In genomic region chr5:68318979-68319378, GRCm38 (mm10) we compare ENCODE assay signal across 21 mouse cellular contexts.
DNase-seq lines count a peak whose midpoint lies in the region; ATAC-seq and TF ChIP-seq lines count a peak whose summit lies in the region.
"Had no signal": no experiment of that assay in that cellular context is flagged by ENCODE, and none has a peak within 500 bp of the region (broad histone marks: within the 10 kb centered on the region; RNA-seq: fewer than 3 reads in every experiment).

No protein-coding gene starts in this region.

- no peak for TF ChIP-seq EP300 in lung, postnatal 0 days (IDR thresholded peaks at IDR 0.05)

- no peaks in the 10 kb centered on the region for H3K9me3 ChIP-seq in lung, embryonic 14.5 days (ENCODE audit: low read depth, low read length)
- H3K9me3 ChIP-seq in lung, embryonic 15.5 days = no peaks in the 10 kb centered on the region
- no peaks in the 10 kb centered on the region for H3K9me3 ChIP-seq in lung, postnatal 0 days (ENCODE audit: low read length)
- no peaks in the 10 kb centered on the region for H3K9me3 ChIP-seq in lung, embryonic 16.5 days (ENCODE audit: control insufficient read depth, low read length)
- H3K9me3 ChIP-seq: G1E had no signal

- H3K27me3 ChIP-seq in lung, embryonic 14.5 days (ENCODE audit: insufficient read depth, low read length) = no peaks in the 10 kb centered on the region
- H3K27me3 ChIP-seq in lung, embryonic 15.5 days = no peaks in the 10 kb centered on the region
- H3K27me3 ChIP-seq in lung, postnatal 0 days (replicated peaks; ENCODE audit: insufficient read depth, low read length) = no peaks in the 10 kb centered on the region
- no peaks in the 10 kb centered on the region for H3K27me3 ChIP-seq in lung, embryonic 16.5 days (ENCODE audit: control insufficient read depth, insufficient read depth, low read depth, low read length)
- H3K27me3 ChIP-seq: CH12.LX, Patski had no signal

- H3K4me3 ChIP-seq in lung, embryonic 14.5 days (ENCODE audit: low read depth, low read length) = no peak overlapping the region
- H3K4me3 ChIP-seq in lung, embryonic 15.5 days = no peak overlapping the region
- H3K4me3 ChIP-seq in lung, postnatal 0 days (ENCODE audit: low read depth, low read length) = no peak overlapping the region
- H3K4me3 ChIP-seq in lung, embryonic 16.5 days (ENCODE audit: low read length) = no peak overlapping the region

- H3K9ac ChIP-seq in lung, embryonic 14.5 days = no peak overlapping the region
- no peak overlapping the region for H3K9ac ChIP-seq in lung, embryonic 15.5 days
- no peak overlapping the region for H3K9ac ChIP-seq in lung, postnatal 0 days (replicated peaks; ENCODE audit: low read depth)
- H3K9ac ChIP-seq in lung, embryonic 16.5 days (ENCODE audit: low read length) = no peak overlapping the region

- no peaks in the 10 kb centered on the region for H3K4me1 ChIP-seq in lung, embryonic 14.5 days (ENCODE audit: insufficient read depth)
- no peaks in the 10 kb centered on the region for H3K4me1 ChIP-seq in lung, embryonic 15.5 days
- H3K4me1 ChIP-seq in lung, postnatal 0 days (ENCODE audit: insufficient read depth, low read depth, low read length) = no peaks in the 10 kb centered on the region
- 0 out of 2 replicates have a peak, but pooled peaks cover 3% of the 10 kb centered on the region for H3K4me1 ChIP-seq in lung, embryonic 16.5 days (replicated peaks; ENCODE audit: control insufficient read depth, insufficient read depth, low read length)

- no peak for TF ChIP-seq CTCF in lung, embryonic 14.5 days (IDR thresholded peaks at IDR 0.05; ENCODE audit: low read depth)
- TF ChIP-seq CTCF in lung, postnatal 0 days (IDR thresholded peaks at IDR 0.05) = no peak

- no peaks in the 10 kb centered on the region for H3K36me3 ChIP-seq in lung, embryonic 14.5 days (ENCODE audit: insufficient read depth)
- no peaks in the 10 kb centered on the region for H3K36me3 ChIP-seq in lung, embryonic 15.5 days
- H3K36me3 ChIP-seq in lung, postnatal 0 days (ENCODE audit: insufficient read depth, low read length) = no peaks in the 10 kb centered on the region
- no peaks in the 10 kb centered on the region for H3K36me3 ChIP-seq in lung, embryonic 16.5 days (ENCODE audit: control insufficient read depth, insufficient read depth, low read length)
- H3K36me3 ChIP-seq: G1E had no signal

- H3K27ac ChIP-seq in lung, embryonic 14.5 days (ENCODE audit: low read depth) = no peak overlapping the region
- H3K27ac ChIP-seq in lung, embryonic 15.5 days = no peak overlapping the region
- no peak overlapping the region for H3K27ac ChIP-seq in lung, postnatal 0 days (ENCODE audit: low read length)
- no peak overlapping the region for H3K27ac ChIP-seq in lung, embryonic 16.5 days (ENCODE audit: low read length)

- H3K4me2 ChIP-seq in lung, embryonic 14.5 days = no peak overlapping the region
- no peak overlapping the region for H3K4me2 ChIP-seq in lung, embryonic 15.5 days
- no peak overlapping the region for H3K4me2 ChIP-seq in lung, postnatal 0 days (replicated peaks; ENCODE audit: low read depth, low read length)
- H3K4me2 ChIP-seq in lung, embryonic 16.5 days (ENCODE audit: low read depth, low read length) = no peak overlapping the region

- ATAC-seq in lung, embryonic 14.5 days (ENCODE audit: insufficient read depth) = peak; percentile 82
- peak; percentile 86; the same call in 1 of the 2 replicates for ATAC-seq in lung, embryonic 15.5 days (ENCODE audit: borderline replicate concordance, extremely low read depth, low FRiP score, low TSS enrichment)
- no peak for ATAC-seq in lung, postnatal 0 days
- ATAC-seq in lung, embryonic 16.5 days (ENCODE audit: low read depth) = peak; percentile 89
- ATAC-seq: activated CD4-positive, CD25-positive, alpha-beta regulatory T cell, adult 4 months; CD4-positive, CD25-positive, alpha-beta regulatory T cell, adult 4 months; Patski had no signal

- peak; percentile 73 for DNase-seq in lung, embryonic 14.5 days
- no peak for DNase-seq in lung, postnatal 4 days
- no peak for DNase-seq in lung, postnatal 0 days (ENCODE audit: low spot score)
- DNase-seq in lung, postnatal 25 days (ENCODE audit: low spot score) = no peak
- DNase-seq: adrenal gland, adult 2 months; adrenal gland, adult 8-10 months; adrenal gland, postnatal 10 days; adrenal gland, postnatal 14 days; adrenal gland, postnatal 25 days; adrenal gland, postnatal 36 days; B cell, adult 2 months; cerebellum, adult 11 months; cerebellum, adult 11-12 months; cerebellum, adult 18-20 months had no signal
